Mouse (Mus musculus) Muller cell, postnatal 12 days (primary cell): ENCODE results near the gene Il6.
"Not testable (repeated sequence)": the region's sequence is repeated elsewhere in the genome, so short reads cannot be mapped to it uniquely, and the experiment has no call there.

ENCODE experiments used
- DNase-seq: peaks from one replicate; pipeline ENCODE4 v3.0.0-alpha.2; 2015; ENCODE audit errors: inconsistent ontology term

Gene Il6

GRCm38 (mm10) chr5:30012726-30013503 is at the start of gene Il6:
Gene Il6, plus strand, starts transcription at chr5:30013114.
- peak; percentile 87 for DNase-seq

DNA sequence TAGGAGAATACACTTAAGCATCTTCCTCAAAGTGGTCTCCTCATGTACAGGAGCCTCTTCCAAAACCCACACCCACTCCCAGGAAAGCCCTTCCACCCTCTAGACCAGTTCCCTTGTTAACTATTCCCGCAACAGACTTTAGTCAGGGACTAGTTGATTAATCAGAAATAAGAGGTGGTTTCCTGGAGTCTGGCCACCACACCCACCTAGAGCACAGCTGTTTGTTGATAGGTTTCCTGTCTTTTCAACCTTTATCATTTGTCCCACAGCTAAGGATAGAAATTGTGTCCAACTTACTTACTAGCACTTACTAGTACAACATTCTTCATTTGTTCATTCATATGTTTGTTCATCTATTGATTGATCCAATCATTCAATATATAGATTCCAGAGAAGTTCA is 49.4 kb upstream of the Il6 start:
- no peak for DNase-seq

DNA sequence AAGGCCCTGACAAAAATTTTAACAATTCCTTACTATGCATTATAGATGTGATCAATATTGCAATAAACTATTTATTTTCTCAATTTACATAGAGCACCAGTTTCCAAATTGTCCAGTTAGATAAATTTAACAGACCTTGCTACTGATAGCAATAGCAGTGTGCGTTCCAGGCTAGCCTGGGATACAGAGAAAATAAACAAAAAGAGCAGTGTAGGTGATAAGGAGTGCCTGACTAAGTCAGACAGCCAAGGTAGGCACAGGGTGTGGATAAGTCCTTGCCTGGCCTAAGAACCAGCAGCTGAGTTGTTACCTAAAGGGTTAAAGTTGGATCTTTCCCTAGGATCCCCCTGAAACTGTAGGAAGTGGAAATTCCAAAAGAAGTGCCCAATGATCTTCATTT is 42.7 kb upstream of the Il6 start:
- DNase-seq, result no peak

DNA sequence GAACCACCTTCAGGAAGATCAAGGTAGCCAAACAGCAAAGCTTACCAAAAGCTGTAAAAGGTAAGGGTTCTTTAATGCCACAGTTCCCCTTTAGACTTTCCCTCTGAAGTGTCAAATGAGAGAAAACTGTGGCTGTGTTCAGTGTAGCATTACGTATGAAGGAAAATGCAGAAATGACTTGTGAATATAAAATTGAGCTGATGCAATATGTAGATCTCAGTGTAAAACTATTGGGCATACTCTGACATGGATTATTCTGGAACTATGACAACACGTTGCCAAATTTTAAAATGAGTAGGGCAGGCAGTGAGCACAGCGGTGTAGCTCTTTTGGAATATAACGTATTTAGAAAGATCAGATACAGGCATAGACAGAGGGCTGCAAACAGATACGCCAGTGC is 40.1 kb upstream of the Il6 start:
- DNase-seq, result no peak

DNA sequence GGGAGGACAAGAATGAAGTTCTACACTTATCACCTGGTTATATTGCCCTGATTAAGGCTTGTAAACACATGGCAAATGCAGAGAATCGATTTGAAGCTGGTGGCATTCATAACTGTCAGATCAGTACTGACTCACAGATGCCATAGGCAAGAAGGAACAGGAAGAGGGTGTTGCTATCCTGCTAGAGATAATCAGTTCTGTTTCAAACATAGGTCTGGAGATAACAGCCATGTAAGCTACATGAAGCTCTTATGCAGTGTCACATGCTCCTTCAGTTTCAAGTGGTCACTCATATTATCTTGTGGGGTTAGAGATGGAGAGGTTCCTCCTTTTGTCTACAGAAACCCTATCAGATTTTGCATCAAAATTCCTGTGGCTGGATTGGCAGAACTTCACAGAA is 39.4 kb upstream of the Il6 start:
- DNase-seq, result peak; percentile 88

DNA sequence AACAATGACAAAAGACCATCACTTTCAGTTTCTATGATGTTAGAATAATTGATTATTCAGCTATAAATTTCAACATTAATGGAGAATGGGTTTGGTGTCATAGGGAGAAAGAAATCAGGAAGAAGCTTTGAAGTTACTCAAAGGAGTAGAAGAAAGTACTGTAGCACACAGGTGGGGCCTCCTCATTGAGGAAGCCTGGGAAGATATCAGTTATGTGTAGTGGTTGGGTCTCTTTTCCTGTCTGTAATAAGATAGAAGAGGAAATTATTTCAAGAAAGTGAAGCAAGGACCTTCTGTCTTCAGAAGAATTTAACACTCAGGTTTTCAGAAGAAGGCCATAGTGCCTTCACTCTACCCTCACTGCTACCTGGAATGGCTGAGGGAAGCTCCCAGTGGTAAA is 38.8 kb upstream of the Il6 start:
- DNase-seq, result no peak

DNA sequence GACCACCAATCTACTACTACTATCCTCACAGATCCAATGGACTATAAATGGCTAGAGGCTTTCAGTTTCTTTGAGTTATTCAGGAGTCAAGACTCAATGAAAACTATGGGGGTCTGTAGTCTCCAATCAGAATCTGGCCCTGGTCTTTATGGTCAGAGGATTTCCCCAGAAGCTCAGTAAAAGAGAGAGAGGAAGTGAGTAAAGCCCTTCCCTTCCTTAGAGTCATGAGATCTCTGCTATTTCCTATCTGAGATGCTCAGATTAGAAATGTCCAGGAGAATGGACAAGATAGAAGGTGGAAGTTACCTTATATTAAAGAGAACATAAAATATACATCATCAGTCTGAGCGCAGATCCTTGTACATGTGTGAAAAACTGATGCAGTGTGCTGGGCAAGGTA is 19.3 kb upstream of the Il6 start:
- no peak for DNase-seq

DNA sequence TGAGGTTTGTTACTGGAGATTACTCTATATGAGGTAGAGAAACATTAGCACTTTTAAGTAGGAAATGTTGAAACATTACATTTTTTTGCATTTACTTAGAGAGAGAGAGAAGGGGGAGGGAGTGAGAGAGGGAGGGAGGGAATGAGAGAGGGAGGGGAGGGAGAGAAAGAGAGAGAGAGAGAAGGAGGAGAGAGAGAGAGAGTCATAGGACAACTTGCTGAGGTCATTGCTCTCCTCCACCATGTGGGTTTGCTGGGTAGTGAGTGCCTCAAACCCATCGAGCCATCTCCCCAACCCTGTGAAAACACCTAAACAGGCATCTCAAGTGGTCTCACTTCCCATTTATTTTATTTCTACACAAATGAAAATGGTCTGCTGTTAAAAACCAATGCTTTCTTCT is 18.6 kb upstream of the Il6 start:
- no peak for DNase-seq

DNA sequence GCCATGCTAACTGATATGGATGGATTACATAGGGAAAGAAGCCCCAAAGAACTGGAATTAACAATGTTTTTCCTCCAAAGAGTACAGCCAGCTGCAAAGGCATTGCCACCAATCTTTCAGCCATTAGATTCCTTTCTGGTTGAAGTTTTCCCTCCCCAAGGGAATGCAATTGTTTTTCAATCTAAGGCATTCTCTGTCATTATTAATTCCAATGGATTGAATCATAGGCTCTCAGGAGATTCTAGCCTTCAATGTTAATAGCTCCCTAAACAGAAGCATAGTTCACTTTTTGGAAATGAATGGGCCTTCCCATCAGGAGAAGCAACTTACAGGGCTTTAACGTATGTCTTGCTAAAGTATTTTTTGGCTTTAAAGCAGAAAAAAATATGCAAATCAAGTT is 15.6 kb upstream of the Il6 start:
- peak; percentile 76 for DNase-seq

GRCm38 (mm10) chr5:30000921-30001320 is 12.0 kb upstream of the Il6 start:
- DNase-seq, result no peak

DNA sequence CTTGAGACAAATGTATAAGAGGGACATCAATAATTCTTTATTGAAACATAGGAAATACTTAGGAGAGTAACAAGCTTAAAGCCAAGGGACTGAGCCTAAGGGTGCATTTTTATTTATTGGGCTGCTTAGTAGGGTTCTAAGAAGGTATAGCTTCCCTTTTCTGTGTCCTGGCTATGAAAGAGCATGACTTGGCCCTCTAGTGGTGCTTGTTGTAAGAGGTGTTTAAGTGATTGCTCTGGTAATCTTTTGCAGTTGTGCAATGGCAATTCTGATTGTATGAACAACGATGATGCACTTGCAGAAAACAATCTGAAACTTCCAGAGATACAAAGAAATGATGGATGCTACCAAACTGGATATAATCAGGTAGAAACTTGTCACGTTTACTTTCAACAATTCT is 1.7 kb downstream of the Il6 start:
- no peak for DNase-seq

DNA sequence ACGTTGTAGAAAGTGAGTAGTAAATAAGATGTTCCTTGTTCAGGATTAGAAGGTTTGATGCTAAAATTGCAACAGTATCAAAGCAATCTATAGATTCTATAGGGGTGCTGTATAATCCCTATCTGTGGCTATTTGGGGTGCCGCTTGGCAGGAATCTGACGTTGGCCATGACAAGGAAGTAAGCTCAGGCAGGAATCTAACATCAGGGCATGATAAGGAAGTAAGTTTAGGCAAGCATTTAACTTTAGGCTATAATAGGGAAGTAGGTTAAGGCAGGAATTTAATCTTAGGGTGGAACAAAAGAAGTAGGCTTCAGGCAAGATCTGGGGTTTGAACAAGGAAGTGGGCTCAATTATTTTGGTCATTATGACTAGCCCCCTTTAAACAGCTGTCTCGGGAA is 22.9 kb downstream of the Il6 start:
- not testable (repeated sequence) for DNase-seq

DNA sequence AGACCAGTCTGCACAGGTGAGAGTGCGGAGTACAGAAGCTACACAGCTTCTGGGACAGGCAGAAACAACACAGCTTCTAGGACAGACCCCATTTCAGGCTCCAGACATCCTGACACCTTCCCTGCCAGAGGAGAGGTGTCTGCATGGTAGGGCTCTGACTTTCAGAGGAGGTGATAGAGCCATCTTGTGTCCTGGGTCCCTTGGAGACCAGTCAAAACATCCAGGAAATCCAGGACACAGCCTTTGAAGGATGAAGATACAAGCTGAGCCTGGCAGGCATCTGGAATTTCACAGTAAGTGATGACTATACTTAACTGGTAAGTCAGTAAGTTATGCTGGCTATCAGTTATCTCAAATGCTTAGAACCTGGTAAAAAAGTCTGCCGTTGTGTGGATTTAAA is 24.2 kb downstream of the Il6 start:
- not testable (repeated sequence) for DNase-seq

DNA sequence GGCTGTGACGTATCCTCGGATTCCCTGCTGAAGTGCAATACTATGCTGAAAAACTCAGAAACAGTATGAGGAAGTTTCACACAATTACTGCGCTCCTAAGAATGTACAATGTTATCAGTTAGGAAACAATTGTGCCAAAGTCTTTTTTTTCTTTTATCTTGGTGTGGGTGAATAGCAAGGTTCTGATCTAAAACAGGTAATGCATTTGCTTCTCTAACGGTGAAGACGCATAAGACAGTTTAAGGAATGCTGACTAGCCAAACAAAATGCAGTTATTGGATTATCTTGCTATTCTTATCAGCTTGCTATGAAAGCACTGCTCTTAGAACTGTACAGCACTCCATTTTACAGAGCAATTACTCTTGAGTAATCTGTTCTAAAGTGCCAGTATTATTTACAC is 26.4 kb downstream of the Il6 start:
- DNase-seq, result not testable (repeated sequence)

DNA sequence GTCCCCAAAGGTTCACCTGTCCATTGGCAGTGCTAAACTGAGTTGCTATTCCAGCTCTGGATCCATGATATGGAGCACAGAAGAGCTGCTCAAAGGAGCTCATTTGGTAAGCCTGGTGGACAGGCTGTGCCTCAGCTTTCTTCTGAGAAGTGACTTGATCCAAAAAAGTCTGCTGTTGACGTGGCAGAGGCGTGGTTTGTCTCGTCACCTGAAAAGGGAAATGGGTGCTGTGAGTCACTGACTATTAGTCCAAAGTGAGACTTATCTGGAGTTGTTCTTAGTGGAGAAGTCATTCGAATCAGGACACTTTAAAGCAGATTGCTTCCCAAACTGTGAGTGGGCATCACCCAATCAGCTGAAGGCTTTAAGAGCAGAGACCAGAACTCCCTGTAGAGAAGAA is 26.9 kb downstream of the Il6 start:
- DNase-seq, result not testable (repeated sequence)

DNA sequence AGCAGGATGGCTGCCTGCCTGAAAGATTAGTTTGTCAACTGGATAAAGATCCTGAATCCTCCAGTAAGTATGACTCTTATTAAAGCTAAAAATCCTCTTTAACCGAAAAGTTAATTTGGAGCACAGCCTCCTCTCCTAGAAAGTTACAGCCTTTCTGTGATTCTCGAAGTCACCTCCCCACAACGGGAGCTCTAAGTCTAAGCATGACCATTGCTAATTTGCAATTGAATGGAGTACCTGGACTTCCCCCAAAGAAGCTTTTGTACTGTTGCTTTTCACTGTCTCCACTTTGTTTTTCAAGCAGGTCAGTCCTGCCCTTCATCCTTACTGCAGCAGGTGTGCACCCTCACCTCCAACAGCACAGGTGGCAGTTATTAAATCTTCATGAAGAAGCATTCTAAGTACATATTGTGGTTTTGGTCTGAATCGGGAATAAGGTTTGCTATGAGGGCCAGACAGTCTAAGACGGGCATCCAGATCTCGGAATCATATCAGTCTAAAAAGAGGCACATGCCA is 45.4 kb downstream of the Il6 start:
- no peak for DNase-seq

GRCm38 (mm10) chr5:30059607-30060006 is 46.7 kb downstream of the Il6 start:
- DNase-seq, result not testable (repeated sequence)

GRCm38 (mm10) chr5:30067726-30068125 is 54.8 kb downstream of the Il6 start:
- no peak for DNase-seq
